Mouse (Mus musculus): Measurements from ENCODE around the gene Aph1c. TPM values are rescaled to one million over a fixed set of nuclear protein-coding genes. Genes with fewer than 3 reads are reported as not detected.
"Not testable (repeated sequence)": the region's sequence is repeated elsewhere in the genome, so short reads cannot be mapped to it uniquely, and the experiment has no call there.

The Aph1c gene
- total RNA-seq, 1 experiment from 2014 or later = 1.4 TPM

- no peak for ATAC-seq (replicated peaks in 1 of 2; ENCODE audit: insufficient read depth in 1 of 2, low FRiP score in 2 of 2, low TSS enrichment in 1 of 2, low read depth in 1 of 2, poor library complexity in 2 of 2, severe bottlenecking in 2 of 2)
Measured at GRCm38 (mm10) chr9:66852592-66852991, 18.1 kb upstream of the Aph1c start.

GRCm38 (mm10) chr9:66850966-66851365, 16.4 kb upstream of the Aph1c start:
- no peak for ATAC-seq (replicated peaks in 1 of 2; ENCODE audit: insufficient read depth in 1 of 2, low FRiP score in 2 of 2, low TSS enrichment in 1 of 2, low read depth in 1 of 2, poor library complexity in 2 of 2, severe bottlenecking in 2 of 2)

- ATAC-seq (replicated peaks in 1 of 2; ENCODE audit: insufficient read depth in 1 of 2, low FRiP score in 2 of 2, low TSS enrichment in 1 of 2, low read depth in 1 of 2, poor library complexity in 2 of 2, severe bottlenecking in 2 of 2) = no peak
Measured at GRCm38 (mm10) chr9:66846822-66847221, 12.3 kb upstream of the Aph1c start.

- ATAC-seq (replicated peaks in 1 of 2; ENCODE audit: insufficient read depth in 1 of 2, low FRiP score in 2 of 2, low TSS enrichment in 1 of 2, low read depth in 1 of 2, poor library complexity in 2 of 2, severe bottlenecking in 2 of 2) = peak in 1 of 2 experiments; percentile 54; a peak in 3 of 4 replicates
Measured at GRCm38 (mm10) chr9:66835097-66835480, 563 bp upstream of the Aph1c start.

- ATAC-seq (replicated peaks in 1 of 2; ENCODE audit: insufficient read depth in 1 of 2, low FRiP score in 2 of 2, low TSS enrichment in 1 of 2, low read depth in 1 of 2, poor library complexity in 2 of 2, severe bottlenecking in 2 of 2) = no peak
Measured at GRCm38 (mm10) chr9:66833851-66834250, 675 bp downstream of the Aph1c start.

GRCm38 (mm10) chr9:66832366-66832908, 2.1 kb downstream of the Aph1c start:
- ATAC-seq (replicated peaks in 1 of 2; ENCODE audit: insufficient read depth in 1 of 2, low FRiP score in 2 of 2, low TSS enrichment in 1 of 2, low read depth in 1 of 2, poor library complexity in 2 of 2, severe bottlenecking in 2 of 2) = no peak

GRCm38 (mm10) chr9:66825990-66826389, 8.5 kb downstream of the Aph1c start:
- peak; percentile 18 to 51; a peak in 1 of 4 replicates for ATAC-seq (replicated peaks in 1 of 2; ENCODE audit: insufficient read depth in 1 of 2, low FRiP score in 2 of 2, low TSS enrichment in 1 of 2, low read depth in 1 of 2, poor library complexity in 2 of 2, severe bottlenecking in 2 of 2)

GRCm38 (mm10) chr9:66822255-66822654, 12.3 kb downstream of the Aph1c start:
- peak; percentile 28 to 56; a peak in 2 of 4 replicates for ATAC-seq (replicated peaks in 1 of 2; ENCODE audit: insufficient read depth in 1 of 2, low FRiP score in 2 of 2, low TSS enrichment in 1 of 2, low read depth in 1 of 2, poor library complexity in 2 of 2, severe bottlenecking in 2 of 2)

- peak; percentile 36 to 57; a peak in 2 of 4 replicates for ATAC-seq (replicated peaks in 1 of 2; ENCODE audit: insufficient read depth in 1 of 2, low FRiP score in 2 of 2, low TSS enrichment in 1 of 2, low read depth in 1 of 2, poor library complexity in 2 of 2, severe bottlenecking in 2 of 2)
Measured at GRCm38 (mm10) chr9:66820996-66821395, 13.5 kb downstream of the Aph1c start.

- ATAC-seq (replicated peaks in 1 of 2; ENCODE audit: insufficient read depth in 1 of 2, low FRiP score in 2 of 2, low TSS enrichment in 1 of 2, low read depth in 1 of 2, poor library complexity in 2 of 2, severe bottlenecking in 2 of 2) = no peak
Measured at GRCm38 (mm10) chr9:66813392-66813791, 21.1 kb downstream of the Aph1c start.

GRCm38 (mm10) chr9:66805951-66806350, 28.6 kb downstream of the Aph1c start:
- ATAC-seq (replicated peaks in 1 of 2; ENCODE audit: insufficient read depth in 1 of 2, low FRiP score in 2 of 2, low TSS enrichment in 1 of 2, low read depth in 1 of 2, poor library complexity in 2 of 2, severe bottlenecking in 2 of 2) = not testable (repeated sequence)

- no peak for ATAC-seq (replicated peaks in 1 of 2; ENCODE audit: insufficient read depth in 1 of 2, low FRiP score in 2 of 2, low TSS enrichment in 1 of 2, low read depth in 1 of 2, poor library complexity in 2 of 2, severe bottlenecking in 2 of 2)
Measured at GRCm38 (mm10) chr9:66801947-66802346, 32.6 kb downstream of the Aph1c start.

- no peak for ATAC-seq (replicated peaks in 1 of 2; ENCODE audit: insufficient read depth in 1 of 2, low FRiP score in 2 of 2, low TSS enrichment in 1 of 2, low read depth in 1 of 2, poor library complexity in 2 of 2, severe bottlenecking in 2 of 2)
Measured at GRCm38 (mm10) chr9:66796739-66797138, 37.8 kb downstream of the Aph1c start, which contains the start of gene Gm10647. Gene Gm10647, plus strand, starts transcription at chr9:66797039.

- ATAC-seq (replicated peaks in 1 of 2; ENCODE audit: insufficient read depth in 1 of 2, low FRiP score in 2 of 2, low TSS enrichment in 1 of 2, low read depth in 1 of 2, poor library complexity in 2 of 2, severe bottlenecking in 2 of 2) = peak; percentile 92 to 96
Measured at GRCm38 (mm10) chr9:66795464-66796324, 38.8 kb downstream of the Aph1c start, which contains the start of gene Aph1b. Gene Aph1b, minus strand, starts transcription at chr9:66795490.

GRCm38 (mm10) chr9:66794629-66795463, 39.7 kb downstream of the Aph1c start:
- no peak for ATAC-seq (replicated peaks in 1 of 2; ENCODE audit: insufficient read depth in 1 of 2, low FRiP score in 2 of 2, low TSS enrichment in 1 of 2, low read depth in 1 of 2, poor library complexity in 2 of 2, severe bottlenecking in 2 of 2)

- ATAC-seq (replicated peaks in 1 of 2; ENCODE audit: insufficient read depth in 1 of 2, low FRiP score in 2 of 2, low TSS enrichment in 1 of 2, low read depth in 1 of 2, poor library complexity in 2 of 2, severe bottlenecking in 2 of 2) = no peak
Measured at GRCm38 (mm10) chr9:66787821-66788220, 46.7 kb downstream of the Aph1c start.

- ATAC-seq (replicated peaks in 1 of 2; ENCODE audit: insufficient read depth in 1 of 2, low FRiP score in 2 of 2, low TSS enrichment in 1 of 2, low read depth in 1 of 2, poor library complexity in 2 of 2, severe bottlenecking in 2 of 2) = peak; percentile 56 to 75; a peak in 2 of 4 replicates
Measured at GRCm38 (mm10) chr9:66784552-66784951, 50.0 kb downstream of the Aph1c start.

- no peak for ATAC-seq (replicated peaks in 1 of 2; ENCODE audit: insufficient read depth in 1 of 2, low FRiP score in 2 of 2, low TSS enrichment in 1 of 2, low read depth in 1 of 2, poor library complexity in 2 of 2, severe bottlenecking in 2 of 2)
Measured at GRCm38 (mm10) chr9:66770701-66771100, 63.8 kb downstream of the Aph1c start.
